Mouse (Mus musculus) neural tube, embryonic 14.5 days (tissue): ENCODE data around the gene Enpp6. TPM values are rescaled to one million over a fixed set of nuclear protein-coding genes. Genes with fewer than 3 reads are reported as not detected.

Source experiments
- ATAC-seq: fragments of 200-750 bp; cut with Nextera tagmentation; 2 replicates; pipeline ENCODE4 v1.8.0; 2017; ENCODE audit warnings: low read depth, mild to moderate bottlenecking, moderate TSS enrichment, moderate library complexity
- H3K27ac ChIP-seq: fragments of 300-500 bp; sonication (generic); 2 replicates; pipeline ENCODE4 v1.5.1; 2014; ENCODE audit warnings: low read depth, mild to moderate bottlenecking, control low read depth, low read length, moderate library complexity, mixed read lengths
- H3K27me3 ChIP-seq: fragments of 300-500 bp; sonication (generic); 2 replicates; pipeline ENCODE4 v1.6.1; 2014; ENCODE audit warnings: low read length; ENCODE audit not compliant: control insufficient read depth, insufficient read depth
- H3K36me3 ChIP-seq: fragments of 300-500 bp; sonication (generic); 2 replicates; pipeline ENCODE4 v1.6.1; 2014; ENCODE audit warnings: low read length, mixed read lengths; ENCODE audit not compliant: control insufficient read depth, insufficient read depth
- H3K4me1 ChIP-seq: fragments of 300-500 bp; sonication (generic); 2 replicates; pipeline ENCODE4 v1.6.1; 2014; ENCODE audit warnings: low read length; ENCODE audit not compliant: control insufficient read depth, insufficient read depth
- H3K4me2 ChIP-seq: fragments of 300-500 bp; sonication (generic); 2 replicates; pipeline ENCODE4 v1.6.1; 2014; ENCODE audit warnings: mild to moderate bottlenecking, low read depth, low read length, control low read depth
- H3K4me3 ChIP-seq: fragments of 300-500 bp; sonication (generic); 2 replicates; pipeline ENCODE4 v1.5.1; 2014; ENCODE audit warnings: low read depth, low read length, control low read depth, mixed read lengths
- H3K9ac ChIP-seq: fragments of 300-500 bp; sonication (generic); replicated peaks from 2 replicates; pipeline ENCODE4 v1.6.1; 2014; ENCODE audit warnings: low read depth, mild to moderate bottlenecking, control low read depth, low read length, mixed read lengths
- H3K9me3 ChIP-seq: fragments of 300-500 bp; sonication (generic); 2 replicates; pipeline ENCODE4 v1.6.1; 2016; ENCODE audit warnings: low read length; ENCODE audit not compliant: control insufficient read depth
- WGBS: fragments of 180-500 bp; shearing (Covaris S2); extraction: QIAGEN DNeasy Blood & Tissue Kit; methylation state at CpG from one replicate; pipeline ENCODE4 v1.1.7; 2014; 5-methylcytosine and 5-hydroxymethylcytosine counted together
- polyA plus RNA-seq: library from polyadenylated mRNA; unstranded; fragments of >200 nt; fragmentation: Nextera tagmentation; extraction: Ambion mirVana; gene quantifications from 2 replicates; pipeline ENCODE4 v1.2.1, GENCODE M21; 2014

Gene Enpp6
- polyA plus RNA-seq, 1 experiment from 2014 or later: 0.70 TPM

- Histone ChIP-seq H3K27me3 (no peaks in the 10 kb centered on the region), H3K4me2 (no peak overlapping the region), H3K4me1 (no peaks in the 10 kb centered on the region), H3K4me3 (no peak overlapping the region), H3K27ac (no peak overlapping the region), H3K9me3 (no peaks in the 10 kb centered on the region), H3K9ac (no peak overlapping the region), H3K36me3 (no peaks in the 10 kb centered on the region)
- 19% methylated on average over 7 of the region's 7 CpGs for WGBS
- ATAC-seq: peak; percentile 60
Measured at GRCm38 (mm10) chr8:46953472-46953871, 33.2 kb upstream of the Enpp6 start.

GRCm38 (mm10) chr8:46962630-46963427, 23.9 kb upstream of the Enpp6 start:
- H3K9ac ChIP-seq: no peak overlapping the region
- WGBS: 55% methylated on average over 10 of the region's 10 CpGs
- no peak for ATAC-seq

GRCm38 (mm10) chr8:46963619-46964145, 23.0 kb upstream of the Enpp6 start:
- 26% methylated on average over 8 of the region's 8 CpGs for WGBS
- no peak for ATAC-seq
- no peaks in the 10 kb centered on the region for H3K36me3 ChIP-seq
- no peaks in the 10 kb centered on the region for H3K27me3 ChIP-seq
- no peak overlapping the region for H3K4me2 ChIP-seq
- H3K9ac ChIP-seq: no peak overlapping the region
- H3K4me3 ChIP-seq: no peak overlapping the region
- H3K4me1 ChIP-seq: no peaks in the 10 kb centered on the region
- no peaks in the 10 kb centered on the region for H3K9me3 ChIP-seq
- no peak overlapping the region for H3K27ac ChIP-seq

More at GRCm38 (mm10) chr8:46962630-46963427, 23.9 kb upstream of the Enpp6 start:
- Histone ChIP-seq H3K27me3 (no peaks in the 10 kb centered on the region), H3K36me3 (no peaks in the 10 kb centered on the region), H3K4me3 (no peak overlapping the region), H3K4me2 (no peak overlapping the region), H3K9me3 (no peaks in the 10 kb centered on the region), H3K27ac (no peak overlapping the region), H3K4me1 (no peaks in the 10 kb centered on the region)

GRCm38 (mm10) chr8:46965812-46966211, 20.9 kb upstream of the Enpp6 start:
- no peak overlapping the region for H3K4me2 ChIP-seq
- WGBS: 77% methylated on average over 14 of the region's 14 CpGs
- H3K4me1 ChIP-seq: no peaks in the 10 kb centered on the region
- H3K36me3 ChIP-seq: no peaks in the 10 kb centered on the region
- H3K9ac ChIP-seq: no peak overlapping the region
- H3K9me3 ChIP-seq: no peaks in the 10 kb centered on the region
- H3K4me3 ChIP-seq: no peak overlapping the region
- ATAC-seq: no peak
- no peak overlapping the region for H3K27ac ChIP-seq
- H3K27me3 ChIP-seq: no peaks in the 10 kb centered on the region

- Histone ChIP-seq H3K4me2 (no peak overlapping the region), H3K27me3 (no peaks in the 10 kb centered on the region), H3K4me3 (no peak overlapping the region), H3K4me1 (no peaks in the 10 kb centered on the region), H3K9me3 (no peaks in the 10 kb centered on the region), H3K36me3 (no peaks in the 10 kb centered on the region), H3K9ac (no peak overlapping the region), H3K27ac (no peak overlapping the region)
- 94% methylated on average over 3 of the region's 3 CpGs for WGBS
- no peak for ATAC-seq
Measured at GRCm38 (mm10) chr8:46968721-46969120, 18.0 kb upstream of the Enpp6 start.

GRCm38 (mm10) chr8:46969386-46969785, 17.3 kb upstream of the Enpp6 start:
- Histone ChIP-seq H3K9me3 (no peaks in the 10 kb centered on the region), H3K4me1 (no peaks in the 10 kb centered on the region), H3K9ac (no peak overlapping the region), H3K27me3 (no peaks in the 10 kb centered on the region), H3K27ac (no peak overlapping the region), H3K36me3 (no peaks in the 10 kb centered on the region), H3K4me3 (no peak overlapping the region), H3K4me2 (no peak overlapping the region)
- WGBS: 67% methylated on average over 2 of the region's 2 CpGs
- ATAC-seq: no peak

GRCm38 (mm10) chr8:46977376-46977775, 9.3 kb upstream of the Enpp6 start:
- no peaks in the 10 kb centered on the region for H3K4me1 ChIP-seq
- no peak overlapping the region for H3K4me2 ChIP-seq
- H3K27me3 ChIP-seq: no peaks in the 10 kb centered on the region
- H3K27ac ChIP-seq: no peak overlapping the region
- no peaks in the 10 kb centered on the region for H3K9me3 ChIP-seq
- H3K9ac ChIP-seq: no peak overlapping the region
- no peak overlapping the region for H3K4me3 ChIP-seq
- ATAC-seq: no peak
- H3K36me3 ChIP-seq: no peaks in the 10 kb centered on the region
- 89% methylated on average over 4 of the region's 4 CpGs for WGBS

- WGBS: 83% methylated on average over 6 of the region's 6 CpGs
- H3K9ac ChIP-seq: no peak overlapping the region
- H3K4me2 ChIP-seq: no peak overlapping the region
- no peak overlapping the region for H3K4me3 ChIP-seq
- H3K4me1 ChIP-seq: no peaks in the 10 kb centered on the region
- ATAC-seq: no peak
- H3K9me3 ChIP-seq: no peaks in the 10 kb centered on the region
- H3K27me3 ChIP-seq: no peaks in the 10 kb centered on the region
- no peaks in the 10 kb centered on the region for H3K36me3 ChIP-seq
- no peak overlapping the region for H3K27ac ChIP-seq
Measured at GRCm38 (mm10) chr8:46982166-46982565, 4.5 kb upstream of the Enpp6 start.

GRCm38 (mm10) chr8:46982770-46983169, 3.9 kb upstream of the Enpp6 start:
- Histone ChIP-seq H3K27me3 (no peaks in the 10 kb centered on the region), H3K9me3 (no peaks in the 10 kb centered on the region), H3K9ac (no peak overlapping the region), H3K4me3 (no peak overlapping the region), H3K36me3 (no peaks in the 10 kb centered on the region), H3K4me2 (no peak overlapping the region), H3K27ac (no peak overlapping the region), H3K4me1 (no peaks in the 10 kb centered on the region)
- no peak for ATAC-seq
- WGBS: 89% methylated on average over 4 of the region's 4 CpGs
